Mouse (Mus musculus): ENCODE data around the gene Ctsf. TPM values are rescaled to one million over a fixed set of nuclear protein-coding genes. Genes with fewer than 3 reads are reported as not detected.

The Ctsf gene
- polyA plus RNA-seq, 1 experiment from 2014 or later = 40.4 TPM

Other genes starting within 250 kb of the Ctsf start
- gene Lrfn4, start 239.5 kb upstream of the Ctsf start, polyA plus RNA-seq (2015; fragmentation: Nextera tagmentation; extraction: Ambion mirVana) = 8.7 and 9.9 TPM in 2 replicates
- gene Rce1, start 229.5 kb upstream of the Ctsf start, polyA plus RNA-seq (2015; fragmentation: Nextera tagmentation; extraction: Ambion mirVana) = 62.5 and 66.6 TPM in 2 replicates
- gene Gm960, start 156.5 kb upstream of the Ctsf start, polyA plus RNA-seq (2015; fragmentation: Nextera tagmentation; extraction: Ambion mirVana) = 5.2 and 8.0 TPM in 2 replicates
- 2.6 and 2.9 TPM in 2 replicates for gene Sptbn2, start 144.0 kb upstream of the Ctsf start, polyA plus RNA-seq (2015; fragmentation: Nextera tagmentation; extraction: Ambion mirVana)
- gene Rbm4b, start 98.6 kb upstream of the Ctsf start, polyA plus RNA-seq (2015; fragmentation: Nextera tagmentation; extraction: Ambion mirVana) = 107 and 114 TPM in 2 replicates
- 82.5 and 98.2 TPM in 2 replicates for gene Rbm4, start 61.2 kb upstream of the Ctsf start, polyA plus RNA-seq (2015; fragmentation: Nextera tagmentation; extraction: Ambion mirVana)
- gene Gm21992, start 43.5 kb upstream of the Ctsf start, polyA plus RNA-seq (2015; fragmentation: Nextera tagmentation; extraction: Ambion mirVana) = 42.5 and 51.4 TPM in 2 replicates
- gene Rbm14, start 43.5 kb upstream of the Ctsf start, polyA plus RNA-seq (2015; fragmentation: Nextera tagmentation; extraction: Ambion mirVana) = 84.7 and 87.6 TPM in 2 replicates
- gene Ccs, start 15.8 kb upstream of the Ctsf start, polyA plus RNA-seq (2015; fragmentation: Nextera tagmentation; extraction: Ambion mirVana) = 60.9 and 64.3 TPM in 2 replicates
- gene Ccdc87, start 15.8 kb upstream of the Ctsf start, polyA plus RNA-seq (2015; fragmentation: Nextera tagmentation; extraction: Ambion mirVana) = 0.06 and 0.26 TPM in 2 replicates
- gene Actn3, start 22.8 kb downstream of the Ctsf start, polyA plus RNA-seq (2015; fragmentation: Nextera tagmentation; extraction: Ambion mirVana) = 5.1 and 6.3 TPM in 2 replicates
- 10.4 and 11.1 TPM in 2 replicates for gene Zdhhc24, start 23.5 kb downstream of the Ctsf start, polyA plus RNA-seq (2015; fragmentation: Nextera tagmentation; extraction: Ambion mirVana)
- gene Bbs1, start 51.5 kb downstream of the Ctsf start, polyA plus RNA-seq (2015; fragmentation: Nextera tagmentation; extraction: Ambion mirVana) = 4.1 and 5.6 TPM in 2 replicates
- gene Dpp3, start 73.2 kb downstream of the Ctsf start, polyA plus RNA-seq (2015; fragmentation: Nextera tagmentation; extraction: Ambion mirVana) = 110 and 121 TPM in 2 replicates
- 4.2 and 6.1 TPM in 2 replicates for gene Peli3, start 88.0 kb downstream of the Ctsf start, polyA plus RNA-seq (2015; fragmentation: Nextera tagmentation; extraction: Ambion mirVana)
- gene Mrpl11, start 107.0 kb downstream of the Ctsf start, polyA plus RNA-seq (2015; fragmentation: Nextera tagmentation; extraction: Ambion mirVana) = 117 and 118 TPM in 2 replicates
- not detected in 2 replicates for gene Npas4, start 135.2 kb downstream of the Ctsf start, polyA plus RNA-seq (2015; fragmentation: Nextera tagmentation; extraction: Ambion mirVana)
- gene Slc29a2, start 168.7 kb downstream of the Ctsf start, polyA plus RNA-seq (2015; fragmentation: Nextera tagmentation; extraction: Ambion mirVana) = 4.3 and 5.8 TPM in 2 replicates
- 47.1 and 49.5 TPM in 2 replicates for gene B4gat1, start 183.7 kb downstream of the Ctsf start, polyA plus RNA-seq (2015; fragmentation: Nextera tagmentation; extraction: Ambion mirVana)
- gene AC124502.3, start 183.8 kb downstream of the Ctsf start, polyA plus RNA-seq (2015; fragmentation: Nextera tagmentation; extraction: Ambion mirVana) = 2.3 and 3.5 TPM in 2 replicates
- 40.6 and 42.9 TPM in 2 replicates for gene Brms1, start 186.2 kb downstream of the Ctsf start, polyA plus RNA-seq (2015; fragmentation: Nextera tagmentation; extraction: Ambion mirVana)
- 0.99 and 1.5 TPM in 2 replicates for gene Rin1, start 195.4 kb downstream of the Ctsf start, polyA plus RNA-seq (2015; fragmentation: Nextera tagmentation; extraction: Ambion mirVana)
- gene Cd248, start 212.9 kb downstream of the Ctsf start, polyA plus RNA-seq (2015; fragmentation: Nextera tagmentation; extraction: Ambion mirVana) = 89.1 and 90.6 TPM in 2 replicates
- 2.6 and 4.6 TPM in 2 replicates for gene Tmem151a, start 230.4 kb downstream of the Ctsf start, polyA plus RNA-seq (2015; fragmentation: Nextera tagmentation; extraction: Ambion mirVana)
- 72.4 and 87.2 TPM in 2 replicates for gene Yif1a, start 233.4 kb downstream of the Ctsf start, polyA plus RNA-seq (2015; fragmentation: Nextera tagmentation; extraction: Ambion mirVana)
- 50.6 and 60.1 TPM in 2 replicates for gene Cnih2, start 243.4 kb downstream of the Ctsf start, polyA plus RNA-seq (2015; fragmentation: Nextera tagmentation; extraction: Ambion mirVana)